Mouse (Mus musculus): ENCODE measurements around the gene Rtl4.

Gene Rtl4

DNA sequence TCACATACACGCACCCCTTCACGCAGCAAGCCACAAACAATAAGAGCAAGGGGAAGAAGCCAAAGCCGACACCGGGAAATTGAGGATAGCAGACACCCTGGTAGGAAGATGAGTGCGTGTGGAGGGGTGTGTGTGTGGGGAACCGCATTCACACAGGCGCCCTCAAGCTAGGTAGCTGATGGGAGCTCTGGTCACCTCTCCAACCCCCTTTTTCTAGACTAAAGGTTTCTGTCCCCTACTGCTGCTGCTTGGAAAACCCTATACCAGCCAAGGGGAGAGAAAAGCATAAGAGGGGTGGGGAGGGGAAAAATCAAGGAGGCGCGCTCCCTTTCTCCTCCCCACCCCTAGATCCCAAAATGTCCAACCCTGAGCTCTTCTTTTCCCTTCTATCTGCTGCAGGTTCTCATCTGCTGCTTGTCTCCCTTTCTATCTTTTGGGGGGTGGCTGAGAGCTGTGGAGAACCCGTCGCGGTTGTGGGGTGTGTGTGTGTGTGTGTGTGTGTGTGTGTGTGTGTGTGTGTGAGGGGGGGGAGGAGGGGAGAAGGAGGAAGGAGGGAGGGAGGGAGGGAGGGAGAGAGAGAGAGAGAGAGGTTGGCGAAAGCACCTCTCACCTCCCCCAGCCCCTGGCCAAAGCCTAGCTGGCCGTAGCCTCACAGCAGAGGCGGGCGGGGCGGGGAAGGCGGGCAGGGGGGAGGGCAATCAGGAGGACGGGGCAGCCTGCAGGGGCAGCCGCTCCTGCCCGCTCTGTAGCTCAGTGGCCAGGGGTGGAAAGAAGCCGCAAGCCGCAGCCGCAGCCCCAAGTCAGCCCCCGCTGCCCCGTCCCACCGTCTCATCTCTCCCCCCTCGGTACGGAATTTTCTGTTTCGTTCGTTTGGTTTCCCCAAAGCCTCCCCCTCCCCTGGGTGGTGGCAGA lies at the start of gene Rtl4:
Gene Rtl4, plus strand, starts transcription at position 701 of the 912 bp plus-strand sequence.
- peak; percentile 8 for DNase-seq (ENCODE audit: low spot score)

- DNase-seq (ENCODE audit: low spot score) = no peak
Observed at GRCm38 (mm10) chrX:144644756-144645155, 44.0 kb upstream of the Rtl4 start.

DNA sequence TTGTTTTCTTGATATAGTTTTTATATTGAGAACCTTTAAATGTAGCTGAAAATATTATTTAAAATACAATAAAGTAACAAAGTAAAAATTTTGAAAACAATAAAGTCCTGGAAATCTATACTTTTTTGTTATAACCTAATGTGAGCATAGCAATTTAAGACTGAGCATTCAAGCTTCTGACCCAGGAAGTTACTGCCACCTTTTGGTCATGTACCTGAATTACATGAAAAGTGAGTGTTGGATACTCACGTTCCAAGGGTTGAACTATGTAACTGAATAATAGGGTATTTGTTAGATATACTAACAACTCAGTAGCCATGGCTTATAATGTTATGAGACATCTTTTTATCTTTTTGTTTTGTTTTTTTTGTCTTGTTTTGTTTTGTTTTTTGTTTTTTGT lies 43.3 kb upstream of the Rtl4 start:
- no peak for DNase-seq (ENCODE audit: low spot score)

GRCm38 (mm10) chrX:144652196-144652595 lies 36.5 kb upstream of the Rtl4 start:
- DNase-seq (ENCODE audit: low spot score) = no peak

DNA sequence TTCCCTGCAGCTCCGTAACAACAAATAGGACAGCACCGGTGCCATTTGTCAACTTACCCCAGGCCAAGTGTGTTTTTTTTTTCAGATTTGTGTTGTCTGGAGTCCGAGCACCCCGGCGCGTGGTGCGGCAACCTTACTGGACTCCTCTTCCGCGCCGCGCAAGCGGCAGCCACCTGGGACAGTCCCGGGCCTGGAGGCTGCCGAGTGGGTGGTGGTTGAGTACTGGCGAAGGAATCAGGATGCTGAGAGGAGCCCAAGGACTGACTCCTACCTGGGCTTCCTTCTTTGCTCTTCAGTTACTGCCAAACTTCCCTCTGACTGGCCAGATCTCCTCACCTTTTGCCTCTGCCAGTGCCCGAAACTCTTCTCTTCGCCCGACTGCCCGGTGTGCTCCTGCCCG lies 965 bp upstream of the Rtl4 start:
- DNase-seq (ENCODE audit: low spot score) = no peak

DNA sequence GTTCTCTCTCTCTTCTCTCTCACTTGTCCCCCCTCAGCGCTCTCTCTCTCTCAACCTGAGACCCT lies 733 bp upstream of the Rtl4 start, which contains the start of gene Trpc5:
Gene Trpc5, minus strand, starts transcription at position 39 of the 65 bp plus-strand sequence.
- DNase-seq (ENCODE audit: low spot score) = no peak

DNA sequence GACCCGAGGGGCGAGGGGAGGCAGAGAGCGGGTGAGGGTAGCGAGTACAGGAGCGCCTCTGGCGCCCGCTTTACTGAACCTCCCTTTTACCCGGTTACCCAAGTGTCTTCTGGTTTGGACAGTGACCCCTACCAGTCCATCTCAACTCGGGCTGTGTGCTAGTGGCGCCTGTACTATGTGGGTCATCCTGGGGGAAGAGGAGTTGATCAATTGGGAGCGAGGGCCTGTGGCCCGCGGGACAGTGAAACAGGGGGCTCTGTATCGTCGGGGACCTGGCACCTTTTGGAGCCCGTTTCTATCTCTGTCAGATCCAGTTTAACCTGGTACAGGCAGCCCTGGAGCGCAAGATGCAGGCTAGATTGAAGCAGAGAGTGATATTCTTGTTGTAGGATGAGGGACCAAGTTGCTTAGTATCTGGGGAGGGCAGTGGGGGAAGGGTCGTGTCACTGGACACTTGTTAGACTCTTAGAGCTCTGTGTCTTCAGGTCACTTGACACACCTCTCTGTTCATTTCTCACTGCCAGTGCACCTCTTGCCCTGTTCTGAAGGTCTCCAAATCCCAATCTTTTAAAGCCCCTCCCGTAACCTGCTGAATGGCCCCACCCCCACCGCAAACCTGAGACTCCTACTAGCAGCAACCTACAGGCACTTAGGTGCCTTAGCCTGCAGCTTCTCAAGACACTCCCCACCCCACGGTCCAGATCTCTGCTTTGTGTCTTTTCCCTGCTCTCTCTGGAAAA lies 582 bp downstream of the Rtl4 start:
- peak; percentile 3 for DNase-seq (ENCODE audit: low spot score)

GRCm38 (mm10) chrX:144689859-144690181 lies 1.1 kb downstream of the Rtl4 start:
- peak; percentile 3 for DNase-seq (ENCODE audit: low spot score)

- DNase-seq (ENCODE audit: low spot score) = no peak
Observed at GRCm38 (mm10) chrX:144716330-144716729, 27.6 kb downstream of the Rtl4 start.

- DNase-seq (ENCODE audit: low spot score) = no peak
Observed at GRCm38 (mm10) chrX:144747528-144748049, 58.9 kb downstream of the Rtl4 start.

DNA sequence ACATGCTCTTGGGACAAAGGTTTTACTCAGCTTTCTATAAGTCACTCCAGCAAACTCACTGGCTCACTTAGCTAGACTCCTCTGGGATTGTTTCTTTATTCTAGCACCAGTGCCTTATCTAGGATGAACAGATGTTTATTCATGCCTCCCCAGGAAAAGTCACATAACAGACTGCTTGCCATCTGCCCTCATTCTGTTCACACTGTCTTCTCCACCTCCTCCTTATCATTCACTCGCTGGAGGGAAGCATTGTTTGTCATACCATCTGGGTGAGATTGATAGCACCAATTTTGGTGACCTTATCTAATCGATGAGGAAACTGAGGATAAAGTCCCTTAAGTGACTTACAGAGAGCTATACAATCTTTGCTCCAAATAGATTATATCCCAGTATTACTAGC lies 298.3 kb downstream of the Rtl4 start:
- DNase-seq (ENCODE audit: low spot score) = no peak

- no peak for DNase-seq (ENCODE audit: low spot score)
Observed at GRCm38 (mm10) chrX:145065484-145065913, 376.8 kb downstream of the Rtl4 start.

DNA sequence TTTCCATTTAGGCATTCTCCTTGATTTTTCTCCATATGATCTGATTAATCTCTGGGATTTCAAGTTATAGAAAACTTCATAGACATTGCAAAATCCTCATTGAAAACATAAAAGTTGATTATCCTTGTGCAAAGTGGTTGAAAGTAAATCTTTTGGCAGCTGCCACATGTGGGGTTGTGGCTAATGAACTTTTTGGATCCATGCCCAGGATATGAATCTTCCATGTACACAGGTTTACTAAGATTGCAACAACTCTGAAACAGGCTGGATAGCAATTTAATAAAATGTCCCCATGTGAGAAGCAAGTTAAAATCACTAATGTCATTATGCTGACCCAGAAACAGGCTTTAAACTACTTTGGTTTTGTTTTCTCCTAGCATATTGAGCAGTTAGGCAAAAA lies 401.1 kb downstream of the Rtl4 start:
- no peak for DNase-seq (ENCODE audit: low spot score)

- no peak for DNase-seq (ENCODE audit: low spot score)
Observed at GRCm38 (mm10) chrX:145090360-145090759, 401.7 kb downstream of the Rtl4 start.

GRCm38 (mm10) chrX:145090964-145091363 lies 402.3 kb downstream of the Rtl4 start:
- no peak for DNase-seq (ENCODE audit: low spot score)
